Mouse (Mus musculus): Measurements from ENCODE around the gene Arl9. TPM values are rescaled to one million over a fixed set of nuclear protein-coding genes. Genes with fewer than 3 reads are reported as not detected.

Arl9 gene
- total RNA-seq (2012; rRNA removed) = 0.85 and 1.7 TPM in 2 replicates
- polyA plus RNA-seq (2012; ENCODE audit: insufficient read depth in 1 of 2, insufficient read length in 2 of 2, low read depth in 1 of 2, low replicate concordance in 2 of 2, missing spikeins in 1 of 2) = 1 to 10 TPM in 1 of 2 experiments, not detected in 1; 1.6 TPM

DNA sequence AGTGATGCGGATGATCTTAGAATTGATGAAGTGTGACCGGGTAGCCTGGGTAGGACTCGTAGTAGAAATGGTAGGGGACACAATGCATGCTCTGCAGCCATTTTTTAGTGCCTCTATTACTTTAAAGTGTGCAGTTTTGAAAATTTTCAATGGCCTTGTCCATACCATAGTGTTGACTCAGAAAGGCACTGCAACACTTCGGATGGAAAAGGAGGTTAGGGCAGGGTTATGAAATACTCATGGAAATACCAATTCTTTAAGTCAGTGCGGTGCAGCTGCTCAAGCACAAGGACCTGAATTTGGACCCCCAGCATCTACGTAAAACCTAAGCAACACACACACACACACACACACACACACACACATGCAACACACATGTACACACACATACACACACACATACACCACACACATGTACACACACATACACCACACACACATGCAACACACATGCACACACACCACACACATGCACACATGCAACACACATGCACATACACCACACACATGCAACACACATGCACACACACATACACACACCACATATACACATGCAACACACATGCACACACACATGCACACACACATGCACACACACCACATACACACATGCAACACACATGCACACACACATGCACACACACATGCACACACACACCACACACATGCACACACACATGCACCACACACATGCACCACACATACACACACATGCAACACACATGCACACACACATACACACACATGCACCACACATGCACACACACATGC is at the start of gene Arl9:
TSS of gene Arl9 (plus strand) at position 5 of the 771 bp plus-strand sequence.
- H3K36me3 ChIP-seq (ENCODE audit: control insufficient read depth in 1 of 2, insufficient read depth in 2 of 2, low read length in 2 of 2) = peaks cover 0 to 8% of the 10 kb centered on the region in 2 experiments; a peak in 2 of 4 replicates
- no peak within 1 kb of the TSS for H3K9ac ChIP-seq (ENCODE audit: control insufficient read depth, low read depth, low read length, poor library complexity, severe bottlenecking)
- H3K9me3 ChIP-seq (replicated peaks; ENCODE audit: insufficient read depth, low read length) = no peaks in the 10 kb centered on the region
- no peak within 1 kb of the TSS for H3K4me3 ChIP-seq (ENCODE audit: control insufficient read depth in 1 of 2, insufficient read depth in 1 of 2, low read depth in 2 of 2, low read length in 2 of 2)
- no peak within 1 kb of the TSS for H3K27ac ChIP-seq (ENCODE audit: control insufficient read depth, low read depth, low read length)
- DNase-seq (ENCODE audit: low read depth, low spot score) = no peak
- no peaks in the 10 kb centered on the region for H3K79me2 ChIP-seq (ENCODE audit: control insufficient read depth, insufficient read depth, low read length, poor library complexity)
- peaks cover 0 to 2% of the 10 kb centered on the region in 2 experiments; a peak in 1 of 4 replicates for H3K4me1 ChIP-seq (ENCODE audit: control insufficient read depth in 1 of 2, insufficient read depth in 2 of 2, low read length in 2 of 2)
- TF ChIP-seq USF1 (IDR thresholded peaks at IDR 0.05; ENCODE audit: low read depth, low read length) (no peak), POLR2AphosphoS5 (IDR thresholded peaks at IDR 0.05; ENCODE audit: borderline replicate concordance, low read depth, low read length) (peak; percentile 89; the same call in 1 of the 2 replicates)
- no peaks in the 10 kb centered on the region for H3K27me3 ChIP-seq (ENCODE audit: control insufficient read depth in 1 of 2, insufficient read depth in 2 of 2, low read length in 2 of 2)

DNA sequence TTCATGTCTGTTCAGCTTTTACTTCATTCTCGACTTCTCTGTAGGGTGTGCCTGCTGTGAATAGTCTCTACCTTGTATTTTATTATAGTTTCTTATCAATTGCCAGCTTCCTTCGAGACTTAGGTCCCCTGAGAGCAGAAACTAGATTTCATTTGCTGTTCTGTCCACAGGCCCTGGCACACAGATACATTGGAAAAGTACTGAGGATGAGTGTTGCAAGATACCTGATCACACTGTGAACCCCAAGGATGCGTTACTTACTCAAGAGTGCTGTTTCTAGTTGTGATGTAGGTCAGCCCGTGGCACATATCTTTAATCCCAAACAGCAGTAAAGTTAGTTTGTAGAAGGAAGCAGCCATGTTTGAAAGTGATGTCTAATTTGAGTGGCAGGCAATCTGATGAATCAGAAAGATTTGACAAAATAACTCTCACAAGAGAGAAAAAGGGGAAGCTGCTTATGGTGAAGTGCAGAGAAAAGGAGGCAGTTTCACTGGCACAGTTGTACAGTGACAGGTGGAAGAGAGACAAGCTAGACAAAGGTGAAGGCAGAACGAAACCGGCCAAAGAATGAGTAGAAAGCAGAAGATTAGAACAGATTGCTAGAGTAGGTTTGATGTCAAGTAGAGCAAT is 49.5 kb upstream of the Arl9 start:
- peaks cover 13 to 39% of the 10 kb centered on the region in 2 experiments for H3K36me3 ChIP-seq (ENCODE audit: control insufficient read depth in 1 of 2, insufficient read depth in 2 of 2, low read length in 2 of 2)
- peaks cover 48% of the 10 kb centered on the region for H3K79me2 ChIP-seq (ENCODE audit: control insufficient read depth, insufficient read depth, low read length, poor library complexity)
- H3K9ac ChIP-seq (ENCODE audit: control insufficient read depth, low read depth, low read length, poor library complexity, severe bottlenecking) = peak overlapping the region; percentile 32; the same call in 1 of the 2 replicates
- H3K4me1 ChIP-seq (ENCODE audit: control insufficient read depth in 1 of 2, insufficient read depth in 2 of 2, low read length in 2 of 2) = peaks cover 13 to 19% of the 10 kb centered on the region in 2 experiments
- H3K27ac ChIP-seq (ENCODE audit: control insufficient read depth, low read depth, low read length) = peak overlapping the region; percentile 32
- DNase-seq (ENCODE audit: low read depth, low spot score) = peak; percentile 80
- H3K27me3 ChIP-seq (ENCODE audit: control insufficient read depth in 1 of 2, insufficient read depth in 2 of 2, low read length in 2 of 2) = no peaks in the 10 kb centered on the region
- H3K9me3 ChIP-seq (replicated peaks; ENCODE audit: insufficient read depth, low read length) = no peaks in the 10 kb centered on the region
- TF ChIP-seq MXI1 (IDR thresholded peaks at IDR 0.05; ENCODE audit: low read depth, low read length) (peak; percentile 66), TBP (IDR thresholded peaks at IDR 0.05; ENCODE audit: low read depth, low read length) (peak; percentile 80), GATA1 (IDR thresholded peaks at IDR 0.05; ENCODE audit: low read depth, low read length) (peak; percentile 65), CHD2 (IDR thresholded peaks at IDR 0.05; ENCODE audit: low read length) (no peak), MYC (IDR thresholded peaks at IDR 0.05; ENCODE audit: low read depth, low read length) (0 out of 2 replicates have a peak, but pooled peaks have one; percentile 20), EP300 (IDR thresholded peaks at IDR 0.05; ENCODE audit: low read depth in 1 of 2, low read length in 2 of 2) (peak in 1 of 2 experiments; percentile 39; a peak in 1 of 4 replicates), HCFC1 (IDR thresholded peaks at IDR 0.05; ENCODE audit: low read depth, low read length) (peak; percentile 57), MAZ (IDR thresholded peaks at IDR 0.05; ENCODE audit: low read depth, low read length) (no peak), ZKSCAN1 (IDR thresholded peaks at IDR 0.05; ENCODE audit: low read depth, low read length) (no peak), ZC3H11A (IDR thresholded peaks at IDR 0.05; ENCODE audit: low read depth, low read length) (no peak), ETS1 (IDR thresholded peaks at IDR 0.05; ENCODE audit: low read depth, low read length) (peak; percentile 39; the same call in 1 of the 2 replicates), RCOR1 (IDR thresholded peaks at IDR 0.05; ENCODE audit: low read depth, low read length) (peak; percentile 89), POLR2A (IDR thresholded peaks at IDR 0.05; ENCODE audit: control insufficient read depth in 1 of 2, insufficient read depth in 1 of 2, low read depth in 1 of 2, low read length in 2 of 2, poor library complexity in 1 of 2) (0 out of 4 replicates have a peak, but pooled peaks of 1 of the 2 experiments have one; percentile 26), SIN3A (IDR thresholded peaks at IDR 0.05; ENCODE audit: low read length) (peak; percentile 79)
- no peak overlapping the region for H3K4me3 ChIP-seq (ENCODE audit: control insufficient read depth in 1 of 2, insufficient read depth in 1 of 2, low read depth in 2 of 2, low read length in 2 of 2)
